Mouse (Mus musculus) granulocyte monocyte progenitor cell, adult 5-6 weeks (primary cell): ENCODE data around the gene Ocel1. TPM values are rescaled to one million over a fixed set of nuclear protein-coding genes. Genes with fewer than 3 reads are reported as not detected.

Experiments
- ATAC-seq: replicated peaks from 2 replicates; pipeline ENCODE4 v1.8.0; 2016; ENCODE audit warnings: mild to moderate bottlenecking, moderate TSS enrichment, inconsistent platforms; ENCODE audit not compliant: poor library complexity, severe bottlenecking
- total RNA-seq, 2 experiments: library from RNA; stranded (forward) in 1 of 2; stranded (reverse) in 1 of 2; fragments of 200-712, 200-1000 nt in 1 of 2; fragments of >200 nt in 1 of 2; fragmentation: Nextera tagmentation in 1 of 2; gene quantifications; 2 replicates each; pipeline ENCODE4 v1.2.3; 2014 to 2017

Gene Ocel1
- total RNA-seq, 2 experiments from 2014 or later, result 8.9 to 12.4 TPM

DNA sequence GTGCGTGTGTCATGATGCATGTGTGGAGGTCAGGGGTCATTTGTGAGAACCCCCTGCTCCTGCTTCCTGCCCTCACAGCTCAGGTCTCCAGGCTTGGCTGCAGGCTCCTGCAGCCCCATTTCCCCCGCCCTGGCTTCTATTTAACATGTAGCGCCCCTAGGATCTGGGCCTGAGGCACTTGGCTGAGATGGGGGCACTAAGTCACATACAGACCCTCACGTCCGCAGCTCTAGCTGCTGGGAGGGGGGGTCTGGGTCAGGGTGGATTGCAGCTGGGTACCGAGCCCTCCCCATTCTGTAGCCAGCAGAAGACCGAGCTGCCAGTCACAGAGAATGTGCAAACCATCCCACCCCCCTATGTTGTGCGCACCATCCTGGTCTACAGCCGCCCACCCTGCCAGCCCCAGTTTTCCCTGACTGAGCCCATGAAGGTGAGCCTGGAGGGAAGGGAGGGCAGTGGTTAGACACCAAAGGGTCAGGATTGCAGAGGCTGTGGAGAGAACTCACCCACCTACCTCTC lies 31.4 kb downstream of the Ocel1 start:
- ATAC-seq, result no peak

DNA sequence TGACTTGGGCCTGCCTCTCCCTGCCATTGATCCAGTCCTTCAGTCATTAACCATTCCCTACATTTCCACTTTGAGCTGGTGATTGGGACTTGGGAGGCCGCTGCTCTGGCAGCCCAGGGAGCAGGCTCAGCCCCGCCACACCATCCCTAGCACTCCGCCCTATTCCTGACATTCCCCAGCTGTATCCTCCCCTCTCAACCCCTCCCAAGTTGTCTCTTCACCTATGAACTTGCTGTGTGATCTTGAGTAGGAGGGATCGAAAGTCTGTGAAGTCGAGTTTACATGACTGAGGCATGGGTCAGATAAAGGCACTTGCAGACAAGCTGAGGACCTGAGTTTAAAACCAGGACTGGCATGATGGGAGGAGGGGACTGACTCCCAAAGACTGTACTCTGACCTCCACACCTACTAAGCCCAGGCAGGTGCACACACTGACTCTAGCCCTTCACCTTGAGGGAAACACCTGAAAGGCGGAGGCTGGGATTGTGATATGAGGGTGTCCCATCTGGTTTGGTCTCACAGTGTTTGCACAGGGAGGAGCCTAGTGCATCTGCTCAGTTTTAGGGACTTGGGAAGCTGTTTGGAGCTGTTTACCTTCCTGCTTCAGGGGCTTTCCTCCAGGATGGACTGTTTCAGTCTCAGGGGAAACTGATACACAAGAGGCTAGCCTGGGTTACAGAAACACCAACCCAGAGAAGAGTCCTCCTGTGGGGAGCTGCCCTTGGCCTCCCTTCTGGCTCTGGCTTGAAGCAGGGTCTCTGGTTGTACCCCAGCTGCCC lies 32.2 kb downstream of the Ocel1 start:
- ATAC-seq, result no peak

DNA sequence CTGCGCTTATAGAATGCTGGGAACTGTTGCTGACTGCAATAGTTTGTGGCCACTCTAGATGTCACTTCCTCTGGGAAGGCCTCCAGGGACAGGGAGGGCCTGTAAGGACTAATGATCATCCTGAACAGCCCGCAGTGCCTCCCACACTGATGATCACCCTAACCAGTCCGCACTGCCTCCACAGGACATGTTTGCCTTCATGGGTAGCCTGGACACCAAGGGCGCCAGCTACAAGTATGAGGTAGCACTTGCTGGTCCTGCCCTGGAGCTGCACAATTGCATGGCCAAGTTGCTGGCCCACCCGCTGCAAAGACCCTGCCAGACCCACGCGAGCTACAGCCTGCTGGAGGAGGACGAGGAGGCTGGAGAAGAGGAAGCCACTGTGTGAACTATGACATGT lies 32.9 kb downstream of the Ocel1 start:
- ATAC-seq, result no peak

DNA sequence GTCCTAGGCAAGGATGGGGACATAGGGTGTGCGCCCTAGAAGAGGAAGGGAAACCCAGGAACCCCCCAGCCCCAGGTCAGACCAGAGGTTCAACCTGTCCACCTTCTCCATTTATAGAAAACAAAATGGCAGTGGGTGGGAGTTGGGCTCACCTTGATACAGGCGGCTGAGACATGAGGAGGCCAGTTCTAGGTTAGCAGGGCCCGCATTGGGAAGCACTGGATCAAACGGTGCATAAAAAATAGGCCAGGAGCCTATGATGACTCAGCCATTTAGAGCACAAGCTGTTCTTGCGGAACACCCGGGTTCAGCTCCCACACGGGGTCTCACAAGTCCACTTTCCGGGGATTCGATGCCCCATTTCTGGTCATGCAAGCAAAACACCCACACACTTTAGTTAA lies 33.9 kb downstream of the Ocel1 start:
- 0 out of 2 replicates have a peak, but pooled peaks have one; percentile 13 for ATAC-seq

DNA sequence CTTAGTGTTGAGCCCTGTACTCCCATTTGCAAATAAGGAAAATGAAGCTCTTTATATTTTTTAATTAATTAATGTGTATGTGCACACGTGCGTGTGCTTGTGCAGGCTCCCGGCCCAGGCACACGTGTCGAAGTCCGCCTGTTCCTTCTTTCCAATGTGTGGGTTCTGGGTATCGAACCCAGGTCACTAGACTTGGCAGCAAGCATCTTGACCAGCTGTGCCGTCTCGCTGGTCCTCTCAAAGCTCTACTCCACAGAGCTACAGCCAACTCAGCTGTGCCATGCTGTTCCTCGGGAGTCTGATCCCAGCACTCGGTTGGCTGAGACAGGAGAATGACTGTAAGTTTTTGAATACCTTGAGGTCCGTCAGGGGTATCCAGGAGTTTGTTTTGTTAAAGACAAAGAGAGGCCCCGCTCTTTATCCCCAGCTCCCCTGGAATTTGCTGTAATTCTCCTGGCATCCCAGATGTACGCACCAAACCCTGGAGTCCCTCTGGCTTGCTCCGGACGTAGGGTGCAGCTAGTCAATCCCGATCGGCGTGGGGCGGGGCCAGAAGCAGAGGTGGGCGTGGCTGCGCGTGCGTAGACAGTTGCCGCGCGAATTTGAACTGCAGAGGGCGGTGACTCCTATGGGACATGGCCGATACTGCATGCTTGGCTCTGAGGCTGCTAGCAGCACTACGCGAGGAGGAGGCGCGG lies 34.5 kb downstream of the Ocel1 start, which contains the start of gene Ankle1:
TSS of gene Ankle1 (plus strand) at position 610 of the 698 bp plus-strand sequence.
- ATAC-seq, result peak; percentile 82

DNA sequence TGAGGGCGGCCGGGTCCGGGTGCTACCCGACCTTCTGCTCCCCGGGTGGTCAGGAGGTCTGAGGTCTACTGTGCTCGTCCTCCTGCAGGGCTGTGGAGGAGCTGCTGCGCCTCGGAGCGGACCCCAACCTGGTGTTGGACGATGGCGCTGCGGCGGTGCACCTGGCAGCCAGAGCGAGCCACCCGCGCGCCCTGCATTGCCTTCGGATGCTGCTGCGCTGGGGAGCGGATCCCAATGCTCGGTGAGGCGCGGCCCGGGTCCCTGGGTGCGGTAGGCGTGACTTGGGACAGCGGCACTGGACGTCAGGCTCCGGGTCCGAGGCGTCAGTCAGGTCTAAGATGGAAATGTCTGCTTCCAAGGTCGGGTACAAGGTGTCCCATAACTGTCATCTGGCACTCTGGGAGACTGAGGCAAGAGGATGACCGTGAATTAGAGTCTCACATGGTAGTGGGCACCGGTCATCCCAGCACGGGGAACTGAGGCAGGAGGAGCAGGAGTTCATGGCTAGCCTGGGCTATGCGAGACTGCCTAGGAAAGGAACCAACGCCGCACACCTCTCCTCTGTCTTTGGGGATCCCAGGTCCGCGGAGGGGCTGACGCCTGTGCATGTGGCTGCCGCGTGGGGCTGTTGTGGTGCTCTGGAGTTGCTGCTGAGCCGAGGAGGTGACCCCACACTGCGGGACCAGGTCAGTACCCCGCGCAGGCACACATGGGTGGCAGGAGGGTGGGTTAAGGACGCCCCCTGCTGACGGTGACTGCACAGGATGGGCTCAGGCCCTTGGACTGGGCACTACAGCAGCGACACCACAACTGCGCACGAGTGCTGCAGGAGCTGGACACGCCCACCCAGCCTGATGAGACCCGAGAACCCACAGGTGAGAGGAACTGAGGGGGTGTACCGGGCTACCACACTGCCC lies 35.3 kb downstream of the Ocel1 start:
- peak; percentile 79 for ATAC-seq

DNA sequence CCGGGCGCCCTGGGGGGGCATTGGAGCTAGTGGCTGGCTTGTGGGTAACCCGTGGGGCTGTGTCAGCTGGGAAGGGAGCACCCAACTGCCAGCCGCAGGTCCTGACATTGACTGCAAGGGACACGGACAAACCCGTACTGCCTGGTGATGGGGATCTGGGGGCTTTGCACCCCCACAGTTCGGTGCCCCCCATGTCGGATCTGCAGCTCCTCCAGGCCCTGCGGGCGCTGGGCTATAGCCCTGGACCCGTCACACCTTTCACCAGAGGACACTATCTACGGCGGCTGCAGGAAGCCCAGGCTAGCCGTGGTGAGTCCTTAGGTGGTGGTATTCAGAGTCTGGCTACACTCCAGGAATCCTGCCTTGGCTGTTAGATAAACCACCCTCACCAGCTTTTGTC lies 36.3 kb downstream of the Ocel1 start:
- ATAC-seq, result no peak

DNA sequence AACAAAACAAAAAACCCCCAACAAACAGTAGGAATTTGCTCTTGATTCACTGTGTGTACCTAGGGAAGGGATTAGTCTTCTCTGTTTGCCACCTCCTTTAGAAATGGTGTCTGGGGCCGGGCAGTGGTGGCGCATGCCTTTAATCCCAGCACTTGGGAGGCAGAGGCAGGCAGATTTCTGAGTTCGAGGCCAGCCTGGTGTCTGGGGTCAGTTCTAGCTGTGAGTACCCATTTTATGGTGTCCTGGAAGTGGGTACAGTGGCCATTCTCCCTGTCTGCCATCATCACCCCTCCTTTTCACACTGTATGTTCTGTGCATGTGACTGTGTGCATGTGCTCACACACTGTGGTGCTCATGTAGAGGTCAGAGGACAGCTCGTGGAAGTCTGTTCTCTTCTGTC lies 37.1 kb downstream of the Ocel1 start:
- ATAC-seq, result no peak

DNA sequence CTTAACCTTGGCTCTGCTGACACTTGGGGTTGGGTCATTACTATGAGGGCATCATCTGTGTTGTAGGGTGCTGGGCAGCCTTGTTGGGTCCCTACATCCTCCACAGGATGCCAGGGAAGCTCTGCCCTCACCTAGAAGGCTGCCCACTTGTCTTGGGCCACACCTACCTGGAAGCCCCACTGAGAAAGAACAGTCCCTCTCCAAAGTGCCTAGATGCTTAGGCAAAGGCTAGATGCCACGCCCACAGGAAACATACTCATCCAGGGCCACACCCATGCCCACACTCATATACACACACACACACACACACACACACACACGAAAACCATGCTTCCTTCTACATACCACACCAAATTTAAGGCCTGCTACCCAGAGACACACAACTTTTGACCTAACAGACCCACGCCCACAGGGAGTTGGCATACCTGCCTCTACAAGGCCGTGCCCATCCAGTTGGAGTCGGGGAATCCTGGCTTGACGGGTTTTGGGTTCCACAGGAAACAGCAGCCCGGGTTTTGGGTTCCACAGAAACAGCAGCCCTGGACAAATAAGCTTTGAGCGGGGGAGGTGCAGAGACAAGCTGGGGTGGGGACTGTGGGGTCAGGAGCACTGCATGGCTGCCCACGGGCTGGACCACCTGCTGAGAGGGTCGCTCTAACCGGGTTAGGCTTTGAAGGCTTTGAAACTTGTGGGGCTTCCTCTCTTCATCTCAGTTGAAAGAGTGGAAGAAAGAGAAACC lies 40.6 kb downstream of the Ocel1 start:
- ATAC-seq, result peak; percentile 62

DNA sequence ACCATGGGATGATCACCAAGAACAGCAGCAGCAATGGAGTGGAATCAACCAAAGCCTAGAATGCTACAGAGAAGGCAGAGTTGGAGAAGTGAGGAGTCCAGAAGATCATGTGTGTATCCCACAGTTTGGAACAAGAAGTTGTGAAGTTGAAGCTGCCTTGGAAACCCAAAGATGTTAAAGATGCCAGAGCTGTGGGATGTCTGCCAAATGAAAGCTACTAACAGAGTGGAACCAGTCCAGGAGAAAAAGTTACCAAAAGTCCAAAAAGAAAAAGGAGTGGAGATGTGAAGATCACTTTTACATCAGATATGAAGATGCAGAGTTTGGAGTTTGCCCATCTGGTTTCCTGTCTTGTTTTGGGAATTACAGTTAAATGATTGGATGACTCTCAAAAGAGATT lies 51.0 kb downstream of the Ocel1 start:
- no peak for ATAC-seq

Other genes with a start within 250 kb of the Ocel1 start
- 35.5 and 51.5 TPM in 2 replicates for gene Myo9b, start 98.6 kb upstream of the Ocel1 start, total RNA-seq (2014; fragmentation: Nextera tagmentation)
- gene Myo9b, start 98.6 kb upstream of the Ocel1 start, total RNA-seq (2017), result 34.8 and 38.6 TPM in 2 replicates
- gene Haus8, start 98.4 kb upstream of the Ocel1 start, total RNA-seq (2014; fragmentation: Nextera tagmentation), result 17.7 and 36.8 TPM in 2 replicates
- 55.1 and 56.2 TPM in 2 replicates for gene Haus8, start 98.4 kb upstream of the Ocel1 start, total RNA-seq (2017)
- 108 and 154 TPM in 2 replicates for gene Use1, start 4.5 kb upstream of the Ocel1 start, total RNA-seq (2014; fragmentation: Nextera tagmentation)
- 140 and 156 TPM in 2 replicates for gene Use1, start 4.5 kb upstream of the Ocel1 start, total RNA-seq (2017)
- gene Nr2f6, start 10.7 kb downstream of the Ocel1 start, total RNA-seq (2014; fragmentation: Nextera tagmentation), result 1.3 and 7.5 TPM in 2 replicates
- gene Nr2f6, start 10.7 kb downstream of the Ocel1 start, total RNA-seq (2017), result 3.3 and 4.1 TPM in 2 replicates
- not detected in 2 replicates for gene Ushbp1, start 24.5 kb downstream of the Ocel1 start, total RNA-seq (2014; fragmentation: Nextera tagmentation)
- gene Ushbp1, start 24.5 kb downstream of the Ocel1 start, total RNA-seq (2017), result not detected in 2 replicates
- gene Babam1, start 25.6 kb downstream of the Ocel1 start, total RNA-seq (2014; fragmentation: Nextera tagmentation), result 70.0 and 84.9 TPM in 2 replicates
- gene Babam1, start 25.6 kb downstream of the Ocel1 start, total RNA-seq (2017), result 98.5 and 101 TPM in 2 replicates
- gene Ankle1, start 34.7 kb downstream of the Ocel1 start, total RNA-seq (2014; fragmentation: Nextera tagmentation), result 11.1 and 11.7 TPM in 2 replicates
- gene Ankle1, start 34.7 kb downstream of the Ocel1 start, total RNA-seq (2017), result 11.3 and 12.4 TPM in 2 replicates
- gene Abhd8, start 92.4 kb downstream of the Ocel1 start, total RNA-seq (2014; fragmentation: Nextera tagmentation), result 1.6 and 7.4 TPM in 2 replicates
- gene Abhd8, start 92.4 kb downstream of the Ocel1 start, total RNA-seq (2017), result 4.7 and 5.4 TPM in 2 replicates
- 56.5 and 77.6 TPM in 2 replicates for gene Mrpl34, start 93.7 kb downstream of the Ocel1 start, total RNA-seq (2014; fragmentation: Nextera tagmentation)
- 62.2 and 79.8 TPM in 2 replicates for gene Mrpl34, start 93.7 kb downstream of the Ocel1 start, total RNA-seq (2017)
- gene Dda1, start 97.9 kb downstream of the Ocel1 start, total RNA-seq (2014; fragmentation: Nextera tagmentation), result 24.0 and 34.2 TPM in 2 replicates
- 16.9 and 20.3 TPM in 2 replicates for gene Dda1, start 97.9 kb downstream of the Ocel1 start, total RNA-seq (2017)
- 0.43 and 2.5 TPM in 2 replicates for gene Ano8, start 114.7 kb downstream of the Ocel1 start, total RNA-seq (2014; fragmentation: Nextera tagmentation)
- gene Ano8, start 114.7 kb downstream of the Ocel1 start, total RNA-seq (2017), result 1.9 and 4.5 TPM in 2 replicates
- 3.5 and 12.4 TPM in 2 replicates for gene Gtpbp3, start 116.8 kb downstream of the Ocel1 start, total RNA-seq (2014; fragmentation: Nextera tagmentation)
- 13.5 and 21.5 TPM in 2 replicates for gene Gtpbp3, start 116.8 kb downstream of the Ocel1 start, total RNA-seq (2017)
- gene Plvap, start 140.5 kb downstream of the Ocel1 start, total RNA-seq (2014; fragmentation: Nextera tagmentation), result not detected in 2 replicates
- 0.10 and 0.43 TPM in 2 replicates for gene Plvap, start 140.5 kb downstream of the Ocel1 start, total RNA-seq (2017)
- not detected in 2 replicates for gene Ccdc194, start 154.4 kb downstream of the Ocel1 start, total RNA-seq (2014; fragmentation: Nextera tagmentation)
- gene Ccdc194, start 154.4 kb downstream of the Ocel1 start, total RNA-seq (2017), result not detected in 2 replicates
- gene Bst2, start 166.2 kb downstream of the Ocel1 start, total RNA-seq (2014; fragmentation: Nextera tagmentation), result 47.0 and 55.7 TPM in 2 replicates
- 49.1 and 58.3 TPM in 2 replicates for gene Bst2, start 166.2 kb downstream of the Ocel1 start, total RNA-seq (2017)
- gene Mvb12a, start 171.6 kb downstream of the Ocel1 start, total RNA-seq (2014; fragmentation: Nextera tagmentation), result 50.2 and 64.1 TPM in 2 replicates
- gene Mvb12a, start 171.6 kb downstream of the Ocel1 start, total RNA-seq (2017), result 55.0 and 56.6 TPM in 2 replicates
- gene Tmem221, start 187.6 kb downstream of the Ocel1 start, total RNA-seq (2014; fragmentation: Nextera tagmentation), result not detected in 2 replicates
- gene Tmem221, start 187.6 kb downstream of the Ocel1 start, total RNA-seq (2017), result not detected in 2 replicates
- gene Nxnl1, start 195.3 kb downstream of the Ocel1 start, total RNA-seq (2014; fragmentation: Nextera tagmentation), result not detected in 2 replicates
- gene Nxnl1, start 195.3 kb downstream of the Ocel1 start, total RNA-seq (2017), result 0.36 TPM in 1 of 2 replicates, not detected in the other
- gene Slc27a1, start 197.6 kb downstream of the Ocel1 start, total RNA-seq (2014; fragmentation: Nextera tagmentation), result 7.8 and 10.2 TPM in 2 replicates
- 3.3 and 6.2 TPM in 2 replicates for gene Slc27a1, start 197.6 kb downstream of the Ocel1 start, total RNA-seq (2017)
- 143 and 180 TPM in 2 replicates for gene Pgls, start 220.9 kb downstream of the Ocel1 start, total RNA-seq (2014; fragmentation: Nextera tagmentation)
- 155 and 185 TPM in 2 replicates for gene Pgls, start 220.9 kb downstream of the Ocel1 start, total RNA-seq (2017)
- 11.6 and 11.7 TPM in 2 replicates for gene Fam129c, start 226.3 kb downstream of the Ocel1 start, total RNA-seq (2014; fragmentation: Nextera tagmentation)
- gene Fam129c, start 226.3 kb downstream of the Ocel1 start, total RNA-seq (2017), result 0.69 and 6.1 TPM in 2 replicates
- gene Colgalt1, start 239.7 kb downstream of the Ocel1 start, total RNA-seq (2014; fragmentation: Nextera tagmentation), result 93.8 and 107 TPM in 2 replicates
- 77.1 and 84.4 TPM in 2 replicates for gene Colgalt1, start 239.7 kb downstream of the Ocel1 start, total RNA-seq (2017)